Mouse (Mus musculus) T-helper 17 cell (primary cell): ENCODE results near the gene Otx2.

Experiments
- in situ Hi-C, 2 experiments: fragments of 300-600 bp; cut with MboI, MseI; formaldehyde crosslinking; loops; 1 replicate in 1 of 2; 2 replicates in 1 of 2; pipeline ENCODE4 v1.15.1; 2025; ENCODE audit warnings: high pct_unique_total_duplicates in 2 of 2

Otx2 gene

GRCm38 (mm10) chr14:48673541-48673940 is at the start of gene Otx2:
TSS of gene Otx2 (minus strand) at chr14:48673819.
- in situ Hi-C loops: no loop called here

GRCm38 (mm10) chr14:48722763-48723162 is 49.1 kb upstream of the Otx2 start:
- in situ Hi-C loops: loop anchor here in 1 of 2 experiments (10.0 kb wide), 2 partner anchors 258 to 1698 kb away; no protein-coding TSS in a partner anchor

GRCm38 (mm10) chr14:48719296-48719695 is 45.7 kb upstream of the Otx2 start:
- in situ Hi-C loops: no loop called here

- in situ Hi-C loops: no loop called here
These were observed 44.1 kb upstream of the Otx2 start for GRCm38 (mm10) chr14:48717632-48718279.

GRCm38 (mm10) chr14:48716456-48716855 is 42.8 kb upstream of the Otx2 start:
- in situ Hi-C loops: no loop called here

GRCm38 (mm10) chr14:48710871-48711370 is 37.3 kb upstream of the Otx2 start:
- in situ Hi-C loops: no loop called here

GRCm38 (mm10) chr14:48710062-48710870 is 36.6 kb upstream of the Otx2 start:
- in situ Hi-C loops: no loop called here

DNA sequence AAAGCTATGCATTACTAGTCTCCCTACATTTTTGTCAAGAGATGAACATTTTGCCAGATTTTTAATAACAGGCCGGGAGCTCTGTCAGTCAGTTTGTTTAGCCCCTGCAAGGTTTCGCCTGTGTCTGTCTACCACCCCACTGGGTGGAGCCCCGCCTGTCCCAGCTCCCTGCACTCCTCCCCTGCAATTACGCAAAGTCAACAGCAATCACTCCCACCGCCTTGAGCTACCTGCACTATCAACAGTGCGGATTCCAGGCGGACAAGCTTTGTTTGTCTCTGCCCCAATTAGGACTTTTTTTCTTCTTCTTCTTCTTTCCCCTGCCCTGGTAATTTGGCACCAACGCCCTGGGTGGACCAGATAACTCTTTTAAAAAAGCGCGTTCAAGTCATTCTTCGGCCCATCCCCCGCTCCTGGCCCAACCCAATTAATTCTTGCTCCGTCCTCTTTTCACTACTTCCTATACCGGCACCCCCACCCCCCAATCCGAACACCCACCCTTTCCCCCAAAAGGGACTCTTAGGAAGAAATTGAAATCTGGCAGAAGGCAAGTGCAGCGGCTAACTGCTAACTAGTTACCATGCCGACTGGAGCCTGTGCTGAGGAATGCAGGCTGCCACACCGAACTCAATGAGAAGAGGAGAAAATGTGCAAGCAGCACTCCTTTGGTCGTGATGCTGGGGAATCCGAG is 35.9 kb upstream of the Otx2 start:
- in situ Hi-C loops: no loop called here

DNA sequence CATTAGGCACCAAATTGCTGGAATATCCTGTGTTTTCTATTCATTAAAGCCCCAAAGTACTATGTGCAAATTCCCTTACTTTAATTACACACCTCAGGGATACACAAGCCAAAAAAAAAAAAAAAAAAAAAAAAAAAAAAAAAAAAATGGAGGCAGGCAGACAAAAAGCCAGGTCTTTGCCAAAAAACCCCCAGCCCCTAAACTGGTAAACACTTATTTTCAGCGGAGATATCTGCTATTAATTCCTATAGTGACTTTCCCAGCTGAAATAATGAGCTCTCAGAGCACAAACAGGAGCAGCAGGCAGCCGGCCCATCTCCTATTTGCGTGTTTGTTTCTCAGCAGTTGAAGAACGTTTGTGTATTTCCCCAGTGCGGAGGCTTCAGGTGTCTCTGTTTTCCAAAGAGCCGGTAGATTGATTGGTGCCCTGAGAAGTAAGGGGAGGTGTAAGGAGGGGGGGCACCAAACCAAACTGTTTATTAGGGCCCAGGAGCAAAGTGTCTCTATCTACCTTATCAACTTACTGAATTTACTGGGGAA is 34.3 kb upstream of the Otx2 start:
- in situ Hi-C loops: no loop called here

DNA sequence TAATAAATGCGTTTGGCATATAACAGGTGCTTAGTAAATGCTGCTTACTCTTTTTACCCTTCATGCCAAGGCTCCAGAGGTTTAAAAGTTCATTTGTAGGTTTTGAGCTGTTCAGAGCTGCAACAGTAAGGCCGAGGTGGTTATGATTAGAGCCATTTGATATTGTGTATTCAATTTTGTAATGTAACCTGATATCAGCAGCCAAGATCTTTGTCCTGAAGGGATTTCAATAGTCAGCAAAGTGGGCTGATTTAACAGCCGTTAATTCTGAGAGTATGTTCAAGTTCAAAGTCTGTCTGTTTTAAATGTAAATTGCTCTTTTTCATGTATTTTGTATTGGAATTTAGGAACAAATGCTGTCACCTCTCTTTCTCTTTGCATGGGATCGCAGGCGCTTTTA is 33.8 kb upstream of the Otx2 start:
- in situ Hi-C loops: no loop called here

- in situ Hi-C loops: no loop called here
These were observed 27.3 kb upstream of the Otx2 start for GRCm38 (mm10) chr14:48700790-48701370.

DNA sequence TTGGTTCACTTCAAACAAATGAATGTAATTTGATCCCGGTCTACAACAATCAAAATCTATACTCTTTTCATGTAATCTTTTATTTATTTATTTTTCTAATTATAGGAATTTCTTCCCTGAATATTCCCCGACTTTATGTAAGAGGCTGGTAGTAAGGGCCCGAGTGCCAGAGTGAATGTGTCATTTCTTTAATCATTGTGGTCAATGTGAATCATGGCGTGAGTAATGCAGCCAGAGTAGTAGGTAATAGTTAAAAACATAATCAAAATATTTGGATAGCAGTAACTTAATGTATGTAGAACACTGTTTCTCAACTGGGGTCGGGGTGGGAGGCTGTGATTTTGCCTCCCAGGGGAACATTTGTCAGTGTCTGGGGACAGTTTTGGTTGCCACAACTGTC is 6.0 kb upstream of the Otx2 start:
- in situ Hi-C loops: no loop called here

- in situ Hi-C loops: no loop called here
These were observed 5.1 kb upstream of the Otx2 start for GRCm38 (mm10) chr14:48678674-48679073.

GRCm38 (mm10) chr14:48674036-48674831 is 615 bp upstream of the Otx2 start:
- in situ Hi-C loops: no loop called here

DNA sequence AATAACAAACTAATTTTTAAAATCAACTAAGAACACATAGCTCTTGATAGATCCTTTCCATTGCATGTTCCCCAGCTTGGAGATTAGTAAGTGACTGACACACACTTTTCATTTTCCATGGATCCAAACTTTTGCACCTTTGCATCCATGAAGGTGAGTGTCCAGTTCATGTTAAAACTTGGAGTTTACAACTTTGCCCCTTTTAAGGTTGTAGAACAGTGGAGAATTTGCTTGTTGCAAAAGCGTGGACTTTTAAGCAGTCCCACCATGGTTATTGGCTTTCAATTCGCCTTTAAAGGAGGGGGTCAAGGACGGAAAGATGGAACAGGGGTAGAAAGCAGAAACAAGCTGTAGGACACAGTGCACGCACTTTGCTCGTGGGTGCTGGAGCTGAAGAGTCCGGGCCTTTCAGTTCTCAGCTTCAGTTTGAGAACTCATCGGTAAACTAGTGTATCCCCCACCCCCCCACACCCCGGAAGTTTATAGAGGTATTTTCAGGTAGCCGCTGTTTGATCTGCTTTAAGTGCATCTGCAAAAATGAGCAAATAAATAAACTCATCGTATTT is 925 bp downstream of the Otx2 start:
- in situ Hi-C loops: no loop called here

DNA sequence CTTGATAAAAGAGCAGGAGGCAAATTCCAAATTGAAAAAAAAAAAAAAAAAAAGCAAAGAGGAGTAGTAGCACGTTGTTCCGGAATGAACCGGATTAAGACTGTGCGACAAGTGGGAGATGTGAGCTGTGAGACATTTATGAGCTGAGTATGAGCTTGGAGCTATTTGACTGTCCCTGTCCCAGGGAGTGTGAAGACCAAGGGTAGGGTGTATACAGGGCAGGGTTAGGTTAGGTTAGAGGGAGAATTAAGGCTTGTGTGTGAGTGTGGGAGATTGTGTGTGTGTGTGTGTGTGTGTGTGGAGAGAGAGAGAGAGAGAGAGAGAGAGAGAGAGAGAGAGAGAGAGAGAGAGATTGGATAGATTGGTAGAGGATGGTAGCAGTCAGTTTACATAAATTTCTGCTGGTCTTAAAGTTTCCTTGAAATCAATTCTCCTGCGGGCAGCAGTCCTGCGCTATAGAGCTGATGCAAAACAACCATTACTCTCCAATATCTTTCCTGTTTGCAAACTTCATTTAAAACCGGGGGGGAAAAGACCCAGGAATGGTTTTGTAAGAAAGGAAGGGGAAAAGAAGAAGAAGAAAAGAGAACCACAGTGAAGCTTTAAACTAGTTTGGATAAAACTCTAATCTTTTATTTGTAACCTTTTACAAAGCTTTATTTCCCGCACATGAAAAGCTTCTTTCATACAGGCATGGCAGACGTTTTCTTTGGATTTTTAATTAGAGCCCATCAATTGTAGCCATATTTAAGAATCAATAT is 2.0 kb downstream of the Otx2 start:
- in situ Hi-C loops: no loop called here

DNA sequence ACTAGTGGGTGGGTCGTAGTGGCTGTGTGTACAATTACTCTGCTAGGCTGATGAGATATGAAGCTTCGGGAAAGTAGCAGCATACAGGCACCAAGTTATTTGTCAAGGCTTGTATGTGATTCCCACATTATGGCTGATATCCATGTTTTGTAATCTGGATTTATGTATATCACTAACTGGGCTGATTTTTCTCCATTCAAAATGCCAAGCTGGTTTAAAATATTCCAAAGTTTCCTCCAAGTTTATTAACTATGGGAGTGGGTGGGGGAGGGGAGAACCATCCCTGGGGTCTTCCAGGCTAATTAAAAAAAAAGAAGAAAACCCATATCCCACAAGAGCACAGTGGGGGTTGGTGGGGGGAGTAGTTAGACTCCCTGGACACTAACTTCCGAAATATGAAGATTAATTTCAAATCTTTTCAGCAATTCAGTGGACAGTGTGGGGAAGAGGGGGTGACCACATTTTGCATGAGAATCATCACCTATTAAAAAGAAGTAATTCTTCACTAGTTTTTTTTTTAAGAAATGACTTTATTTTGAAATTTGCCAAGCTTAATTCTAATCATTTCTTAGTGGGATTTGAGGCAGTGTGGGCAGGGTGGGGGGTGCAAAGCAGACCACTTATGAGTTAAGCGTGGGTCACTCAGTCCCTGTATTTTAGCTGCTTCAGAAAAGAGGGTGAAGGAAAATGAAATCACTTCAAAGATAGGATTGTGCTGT is 2.7 kb downstream of the Otx2 start:
- in situ Hi-C loops: no loop called here

GRCm38 (mm10) chr14:48670258-48670630 is 3.4 kb downstream of the Otx2 start:
- in situ Hi-C loops: no loop called here
